Mouse (Mus musculus) CH12.LX (cell line): ENCODE measurements at regions not wholly inside any gene's neighbourhood (a gene's known extent, or its start where the extent isn't known, plus 50 kb on each side); places are given as distances from the start of the nearest gene placed in this dataset.

Experiments used
- DNase-seq: peaks from one replicate; pipeline ENCODE4 v3.0.0-alpha.2; 2013; ENCODE audit errors: extremely low read depth
- H3K27ac ChIP-seq: 2 replicates; pipeline ENCODE4 v1.5.1; 2012; ENCODE audit warnings: low read depth, mild to moderate bottlenecking, control low read depth, moderate library complexity; ENCODE audit not compliant: insufficient read depth
- H3K27me3 ChIP-seq: replicated peaks from 2 replicates; pipeline ENCODE3; 2012; ENCODE audit warnings: inconsistent platforms
- H3K36me3 ChIP-seq, 2 experiments: replicated peaks in 1 of 2; 2 replicates each; pipeline versions ENCODE3 to v1.6.1; 2012; ENCODE audit warnings: inconsistent platforms in 1 of 2, low read length in 1 of 2, mild to moderate bottlenecking in 1 of 2, mixed read lengths in 1 of 2, moderate library complexity in 1 of 2; ENCODE audit not compliant: control insufficient read depth in 1 of 2, insufficient read depth in 1 of 2
- H3K4me1 ChIP-seq, 2 experiments: 2 replicates each; pipeline ENCODE4 v1.6.1; 2012; ENCODE audit warnings: inconsistent platforms in 1 of 2, moderate library complexity in 1 of 2; ENCODE audit not compliant: insufficient read depth in 2 of 2, control insufficient read depth in 1 of 2
- H3K4me2 ChIP-seq: 2 replicates; pipeline ENCODE4 v1.6.1; 2012; ENCODE audit warnings: low read depth, mild to moderate bottlenecking, control low read depth; ENCODE audit not compliant: poor library complexity, insufficient read depth, severe bottlenecking
- H3K4me3 ChIP-seq, 3 experiments: fragments of 150-350 bp in 1 of 3; sonication (generic) in 1 of 3; replicated peaks in 1 of 3; 2 replicates each; pipeline versions ENCODE3 to v1.5.1; 2011 to 2012; ENCODE audit warnings: low read depth in 2 of 3, low read length in 2 of 3, mild to moderate bottlenecking in 2 of 3, moderate library complexity in 2 of 3, control low read depth in 1 of 3, improper control_type of control experiment in 1 of 3, inconsistent platforms in 1 of 3, mixed read lengths in 1 of 3; ENCODE audit not compliant: poor library complexity in 1 of 3
- H3K79me2 ChIP-seq: replicated peaks from 2 replicates; pipeline ENCODE4 v1.6.1; 2012; ENCODE audit warnings: mild to moderate bottlenecking, moderate library complexity; ENCODE audit not compliant: control insufficient read depth, poor library complexity, insufficient read depth, severe bottlenecking; ENCODE audit errors: extremely low read depth
- H3K9ac ChIP-seq: 2 replicates; pipeline ENCODE4 v1.6.1; 2012; ENCODE audit warnings: low read depth, mild to moderate bottlenecking, control low read depth, moderate library complexity; ENCODE audit not compliant: insufficient read depth
- H3K9me3 ChIP-seq: replicated peaks from 2 replicates; pipeline ENCODE3; 2012; ENCODE audit warnings: low read length, inconsistent platforms, mixed read lengths
- ELF1 ChIP-seq: IDR thresholded peaks from 2 replicates; pipeline ENCODE4 v1.6.1; 2014; ENCODE audit warnings: low read depth, mild to moderate bottlenecking, inconsistent platforms, low read length, improper control_type of control experiment
- EP300 ChIP-seq: IDR thresholded peaks from 2 replicates; pipeline ENCODE4 v1.6.1; 2011; ENCODE audit warnings: low read length, improper control_type of control experiment
- HCFC1 ChIP-seq: IDR thresholded peaks from 2 replicates; pipeline ENCODE4 v1.6.1; 2012; ENCODE audit warnings: low read depth, mild to moderate bottlenecking, inconsistent platforms, low read length, improper control_type of control experiment
- IRF4 ChIP-seq: IDR thresholded peaks from 2 replicates; pipeline ENCODE4 v1.6.1; 2014; ENCODE audit warnings: low read depth, mild to moderate bottlenecking, inconsistent platforms, low read length, improper control_type of control experiment
- JUN ChIP-seq: IDR thresholded peaks from 2 replicates; pipeline ENCODE4 v1.6.1; 2011; ENCODE audit warnings: low read depth, mild to moderate bottlenecking, low read length, improper control_type of control experiment, moderate library complexity; ENCODE audit not compliant: insufficient read depth
- MAFK ChIP-seq: IDR thresholded peaks from 2 replicates; pipeline ENCODE4 v1.6.1; 2011; ENCODE audit warnings: low read length, improper control_type of control experiment; ENCODE audit not compliant: insufficient replicate concordance
- MAZ ChIP-seq: IDR thresholded peaks from 2 replicates; pipeline ENCODE4 v1.6.1; 2012; ENCODE audit warnings: low read depth, mild to moderate bottlenecking, inconsistent platforms, low read length, improper control_type of control experiment, moderate library complexity
- NELFE ChIP-seq: IDR thresholded peaks from 2 replicates; pipeline ENCODE4 v1.6.1; 2011; ENCODE audit warnings: low read depth, low read length, improper control_type of control experiment
- RAD21 ChIP-seq: IDR thresholded peaks from 2 replicates; pipeline ENCODE4 v1.6.1; 2011; ENCODE audit warnings: low read depth, mild to moderate bottlenecking, low read length, improper control_type of control experiment, moderate library complexity
- RCOR1 ChIP-seq: conservative IDR thresholded peaks from 2 replicates; pipeline ENCODE4 v1.6.1; 2012; ENCODE audit warnings: low read depth, mild to moderate bottlenecking, inconsistent platforms, low read length, improper control_type of control experiment
- TCF12 ChIP-seq: IDR thresholded peaks from 2 replicates; pipeline ENCODE4 v1.6.1; 2014; ENCODE audit warnings: low read depth, mild to moderate bottlenecking, inconsistent platforms, low read length, improper control_type of control experiment
- UBTF ChIP-seq: IDR thresholded peaks from 2 replicates; pipeline ENCODE4 v1.6.1; 2012; ENCODE audit warnings: low read depth, mild to moderate bottlenecking, inconsistent platforms, low read length, improper control_type of control experiment, moderate library complexity
- USF1 ChIP-seq: IDR thresholded peaks from 2 replicates; pipeline ENCODE4 v1.6.1; 2014; ENCODE audit warnings: low read depth, mild to moderate bottlenecking, inconsistent platforms, low read length, improper control_type of control experiment
- ZC3H11A ChIP-seq: IDR thresholded peaks from 2 replicates; pipeline ENCODE4 v1.6.1; 2012; ENCODE audit warnings: low read depth, mild to moderate bottlenecking, inconsistent platforms, low read length, improper control_type of control experiment
- ZKSCAN1 ChIP-seq: IDR thresholded peaks from 2 replicates; pipeline ENCODE4 v1.6.1; 2012; ENCODE audit warnings: low read depth, inconsistent platforms, low read length, improper control_type of control experiment, borderline replicate concordance
- ZNF384 ChIP-seq: IDR thresholded peaks from 2 replicates; pipeline ENCODE4 v1.6.1; 2012; ENCODE audit warnings: low read depth, low read length, improper control_type of control experiment, inconsistent platforms
- dilution Hi-C: fragments of 300-500 bp; cut with MboI; formaldehyde crosslinking; loops from 2 replicates; pipeline ENCODE4 v1.14.3; 2020; ENCODE audit warnings: low sequenced_read_pairs; ENCODE audit not compliant: extremely low pct_unique_long_range_greater_than_20kb, extremely low pct_ligation_motif_present
- in situ Hi-C: fragments of 300-500 bp; cut with MboI; formaldehyde crosslinking; loops from 3 replicates; pipeline ENCODE4 v1.14.3; 2019; ENCODE audit warnings: low sequenced_read_pairs, low pct_ligation_motif_present, low pct_unique_long_range_greater_than_20kb, mixed read lengths

- TF ChIP-seq MAZ = no peak
These were observed 93.1 kb downstream of the Zfp706 start (continued) for GRCm38 (mm10) chr15:36914239-36915100.

- dilution Hi-C loops = no loop called here
- H3K4me2 ChIP-seq = no peak overlapping the region
- H3K36me3 ChIP-seq = no peaks in the 10 kb centered on the region
- peaks cover 0 to 15% of the 10 kb centered on the region in 2 experiments; a peak in 2 of 4 replicates for H3K4me1 ChIP-seq
- H3K27ac ChIP-seq = no peak overlapping the region
- TF ChIP-seq ZC3H11A (no peak), MAFK (no peak), HCFC1 (no peak), RAD21 (no peak), EP300 (no peak), ZNF384 (no peak)
- H3K9ac ChIP-seq = no peak overlapping the region
- no peak overlapping the region for H3K4me3 ChIP-seq
- peaks cover 5% of the 10 kb centered on the region for H3K9me3 ChIP-seq
- in situ Hi-C loops = no loop called here
- DNase-seq = no peak
- H3K79me2 ChIP-seq = no peaks in the 10 kb centered on the region
- H3K27me3 ChIP-seq = no peaks in the 10 kb centered on the region
These were observed 94.3 kb downstream of the Zfp706 start for GRCm38 (mm10) chr15:36913308-36913707.

GRCm38 (mm10) chr15:36910272-36910671, 97.3 kb downstream of the Zfp706 start:
- no peak overlapping the region for H3K4me3 ChIP-seq
- TF ChIP-seq UBTF (no peak), RCOR1 (no peak)
- dilution Hi-C loops (no loop called here), in situ Hi-C loops (no loop called here)
- no peaks in the 10 kb centered on the region for H3K27me3 ChIP-seq
- no peak overlapping the region for H3K27ac ChIP-seq
- peaks cover 5% of the 10 kb centered on the region for H3K9me3 ChIP-seq
- DNase-seq = no peak
- H3K9ac ChIP-seq = no peak overlapping the region
- no peaks in the 10 kb centered on the region for H3K36me3 ChIP-seq
- H3K79me2 ChIP-seq = no peaks in the 10 kb centered on the region
- no peaks in the 10 kb centered on the region for H3K4me1 ChIP-seq
- no peak overlapping the region for H3K4me2 ChIP-seq

DNA sequence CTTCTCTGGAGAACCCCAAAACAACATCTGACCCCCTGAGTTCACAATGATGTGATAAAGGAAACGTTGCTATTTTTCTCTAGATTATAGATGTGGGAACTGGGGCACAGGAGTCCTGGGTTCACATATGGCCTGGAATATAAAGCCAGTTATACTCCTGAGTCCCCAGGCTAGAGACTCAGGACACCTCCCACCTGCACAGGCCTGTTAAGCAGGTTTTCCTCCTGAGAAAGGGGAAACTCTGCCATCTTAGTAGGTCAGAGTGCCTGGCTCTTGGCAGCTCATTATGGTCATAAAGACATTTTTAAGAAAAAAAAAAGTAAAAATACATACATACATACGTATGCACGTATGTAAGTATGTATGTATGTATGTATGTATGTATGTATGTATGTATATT, 98.1 kb downstream of the Zfp706 start:
- Histone ChIP-seq H3K9ac (no peak overlapping the region), H3K4me3 (no peak overlapping the region), H3K79me2 (no peaks in the 10 kb centered on the region)
- in situ Hi-C loops = no loop called here
- DNase-seq = no peak
- dilution Hi-C loops = no loop called here
- no peak for TF ChIP-seq MAZ
- no peak for TF ChIP-seq ZKSCAN1
- no peak for TF ChIP-seq HCFC1
- TF ChIP-seq IRF4 = no peak
- no peak for TF ChIP-seq MAFK
- no peak for TF ChIP-seq USF1
- TF ChIP-seq JUN = no peak
- TF ChIP-seq ELF1 = no peak
- TF ChIP-seq TCF12 = no peak
- no peak for TF ChIP-seq NELFE
- TF ChIP-seq, all 38 proteins: peak for 0
- no peak overlapping the region for H3K4me2 ChIP-seq
- no peaks in the 10 kb centered on the region for H3K27me3 ChIP-seq
- H3K4me1 ChIP-seq = no peaks in the 10 kb centered on the region
- no peaks in the 10 kb centered on the region for H3K36me3 ChIP-seq
- H3K9me3 ChIP-seq = peaks cover 5% of the 10 kb centered on the region
- H3K27ac ChIP-seq = no peak overlapping the region
